Mouse (Mus musculus): Measurements from ENCODE around the gene Rras. TPM values are rescaled to one million over a fixed set of nuclear protein-coding genes. Genes with fewer than 3 reads are reported as not detected.

The Rras gene
- polyA plus RNA-seq, 1 experiment: 55.1 TPM

- Histone ChIP-seq H3K27ac (ENCODE audit: insufficient read depth, low read length) (no peak overlapping the region), H3K27me3 (ENCODE audit: control insufficient read depth, insufficient read depth, low read length) (no peaks in the 10 kb centered on the region), H3K36me3 (ENCODE audit: control insufficient read depth, insufficient read depth, low read length) (peaks cover 38% of the 10 kb centered on the region), H3K4me3 (ENCODE audit: extremely low read depth, insufficient read depth, insufficient read length) (no peak overlapping the region), H3K4me1 (ENCODE audit: control insufficient read depth, insufficient read depth, insufficient read length) (no peaks in the 10 kb centered on the region)
- DNase-seq (ENCODE audit: low read depth in 1 of 2, low spot score in 2 of 2): no peak
- 79% methylated on average over 3 of the region's 3 CpGs for WGBS
- TF ChIP-seq POLR2A (IDR thresholded peaks at IDR 0.05; ENCODE audit: low read depth, low read length) (no peak), CTCF (IDR thresholded peaks at IDR 0.05; ENCODE audit: extremely low read depth, insufficient read depth, insufficient read length, insufficient replicate concordance) (no peak)
Measured at GRCm38 (mm10) chr7:45035631-45036030, 17.9 kb downstream of the Rras start.

GRCm38 (mm10) chr7:45036702-45037101, 18.9 kb downstream of the Rras start:
- TF ChIP-seq POLR2A (IDR thresholded peaks at IDR 0.05; ENCODE audit: low read depth, low read length) (no peak), CTCF (IDR thresholded peaks at IDR 0.05; ENCODE audit: extremely low read depth, insufficient read depth, insufficient read length, insufficient replicate concordance) (no peak)
- no peaks in the 10 kb centered on the region for H3K4me1 ChIP-seq (ENCODE audit: control insufficient read depth, insufficient read depth, insufficient read length)
- no peaks in the 10 kb centered on the region for H3K27me3 ChIP-seq (ENCODE audit: control insufficient read depth, insufficient read depth, low read length)
- no peak overlapping the region for H3K4me3 ChIP-seq (ENCODE audit: extremely low read depth, insufficient read depth, insufficient read length)
- WGBS: 95% methylated on average over 11 of the region's 11 CpGs
- H3K36me3 ChIP-seq (ENCODE audit: control insufficient read depth, insufficient read depth, low read length): peaks cover 37% of the 10 kb centered on the region
- no peak for DNase-seq (ENCODE audit: low read depth in 1 of 2, low spot score in 2 of 2)
- H3K27ac ChIP-seq (ENCODE audit: insufficient read depth, low read length): no peak overlapping the region

GRCm38 (mm10) chr7:45037720-45038361, 20.1 kb downstream of the Rras start:
- peak; percentile 85 for TF ChIP-seq CTCF (IDR thresholded peaks at IDR 0.05; ENCODE audit: extremely low read depth, insufficient read depth, insufficient read length, insufficient replicate concordance)
- TF ChIP-seq POLR2A (IDR thresholded peaks at IDR 0.05; ENCODE audit: low read depth, low read length): no peak
- H3K4me1 ChIP-seq (ENCODE audit: control insufficient read depth, insufficient read depth, insufficient read length): no peaks in the 10 kb centered on the region
- no peak overlapping the region for H3K4me3 ChIP-seq (ENCODE audit: extremely low read depth, insufficient read depth, insufficient read length)
- H3K27ac ChIP-seq (ENCODE audit: insufficient read depth, low read length): no peak overlapping the region
- 63% methylated on average over 7 of the region's 7 CpGs for WGBS
- peak in 1 of 2 experiments; percentile 68 for DNase-seq (ENCODE audit: low read depth in 1 of 2, low spot score in 2 of 2)
- peaks cover 41% of the 10 kb centered on the region for H3K36me3 ChIP-seq (ENCODE audit: control insufficient read depth, insufficient read depth, low read length)
- H3K27me3 ChIP-seq (ENCODE audit: control insufficient read depth, insufficient read depth, low read length): no peaks in the 10 kb centered on the region

GRCm38 (mm10) chr7:45038411-45038810, 20.6 kb downstream of the Rras start:
- Histone ChIP-seq H3K4me3 (ENCODE audit: extremely low read depth, insufficient read depth, insufficient read length) (no peak overlapping the region), H3K27ac (ENCODE audit: insufficient read depth, low read length) (no peak overlapping the region), H3K36me3 (ENCODE audit: control insufficient read depth, insufficient read depth, low read length) (peaks cover 43% of the 10 kb centered on the region), H3K27me3 (ENCODE audit: control insufficient read depth, insufficient read depth, low read length) (no peaks in the 10 kb centered on the region), H3K4me1 (ENCODE audit: control insufficient read depth, insufficient read depth, insufficient read length) (no peaks in the 10 kb centered on the region)
- 94% methylated on average over 9 of the region's 9 CpGs for whole genome bisulfite sequencing
- DNase-seq (ENCODE audit: low read depth in 1 of 2, low spot score in 2 of 2): no peak
- TF ChIP-seq CTCF (IDR thresholded peaks at IDR 0.05; ENCODE audit: extremely low read depth, insufficient read depth, insufficient read length, insufficient replicate concordance) (no peak), POLR2A (IDR thresholded peaks at IDR 0.05; ENCODE audit: low read depth, low read length) (no peak)

GRCm38 (mm10) chr7:45040851-45041250, 23.1 kb downstream of the Rras start:
- no peak for TF ChIP-seq POLR2A (IDR thresholded peaks at IDR 0.05; ENCODE audit: low read depth, low read length)
- no peak for TF ChIP-seq CTCF (IDR thresholded peaks at IDR 0.05; ENCODE audit: extremely low read depth, insufficient read depth, insufficient read length, insufficient replicate concordance)
- DNase-seq (ENCODE audit: low read depth in 1 of 2, low spot score in 2 of 2): no peak
- Histone ChIP-seq H3K27ac (ENCODE audit: insufficient read depth, low read length) (no peak overlapping the region), H3K4me3 (ENCODE audit: extremely low read depth, insufficient read depth, insufficient read length) (no peak overlapping the region), H3K27me3 (ENCODE audit: control insufficient read depth, insufficient read depth, low read length) (no peaks in the 10 kb centered on the region), H3K4me1 (ENCODE audit: control insufficient read depth, insufficient read depth, insufficient read length) (no peaks in the 10 kb centered on the region), H3K36me3 (ENCODE audit: control insufficient read depth, insufficient read depth, low read length) (peaks cover 39% of the 10 kb centered on the region)
- WGBS: 94% methylated on average over 9 of the region's 9 CpGs

GRCm38 (mm10) chr7:45043307-45043706, 25.5 kb downstream of the Rras start:
- Histone ChIP-seq H3K4me3 (ENCODE audit: extremely low read depth, insufficient read depth, insufficient read length) (no peak overlapping the region), H3K27me3 (ENCODE audit: control insufficient read depth, insufficient read depth, low read length) (no peaks in the 10 kb centered on the region), H3K36me3 (ENCODE audit: control insufficient read depth, insufficient read depth, low read length) (peaks cover 57% of the 10 kb centered on the region), H3K27ac (ENCODE audit: insufficient read depth, low read length) (no peak overlapping the region), H3K4me1 (ENCODE audit: control insufficient read depth, insufficient read depth, insufficient read length) (no peaks in the 10 kb centered on the region)
- no peak for DNase-seq (ENCODE audit: low read depth in 1 of 2, low spot score in 2 of 2)
- WGBS: 94% methylated on average over 14 of the region's 14 CpGs
- TF ChIP-seq POLR2A (IDR thresholded peaks at IDR 0.05; ENCODE audit: low read depth, low read length) (no peak), CTCF (IDR thresholded peaks at IDR 0.05; ENCODE audit: extremely low read depth, insufficient read depth, insufficient read length, insufficient replicate concordance) (no peak)

- 92% methylated on average over 22 of the region's 22 CpGs for WGBS
- no peak for DNase-seq (ENCODE audit: low read depth in 1 of 2, low spot score in 2 of 2)
- no peak overlapping the region for H3K27ac ChIP-seq (ENCODE audit: insufficient read depth, low read length)
- H3K27me3 ChIP-seq (ENCODE audit: control insufficient read depth, insufficient read depth, low read length): no peaks in the 10 kb centered on the region
- TF ChIP-seq POLR2A (IDR thresholded peaks at IDR 0.05; ENCODE audit: low read depth, low read length): no peak
- H3K36me3 ChIP-seq (ENCODE audit: control insufficient read depth, insufficient read depth, low read length): peaks cover 68% of the 10 kb centered on the region
- H3K4me3 ChIP-seq (ENCODE audit: extremely low read depth, insufficient read depth, insufficient read length): no peak overlapping the region
- H3K4me1 ChIP-seq (ENCODE audit: control insufficient read depth, insufficient read depth, insufficient read length): no peaks in the 10 kb centered on the region
Measured at GRCm38 (mm10) chr7:45045741-45046140, 28.0 kb downstream of the Rras start.
